Mouse (Mus musculus): ENCODE measurements around the gene Zic3.

The Zic3 gene

DNA sequence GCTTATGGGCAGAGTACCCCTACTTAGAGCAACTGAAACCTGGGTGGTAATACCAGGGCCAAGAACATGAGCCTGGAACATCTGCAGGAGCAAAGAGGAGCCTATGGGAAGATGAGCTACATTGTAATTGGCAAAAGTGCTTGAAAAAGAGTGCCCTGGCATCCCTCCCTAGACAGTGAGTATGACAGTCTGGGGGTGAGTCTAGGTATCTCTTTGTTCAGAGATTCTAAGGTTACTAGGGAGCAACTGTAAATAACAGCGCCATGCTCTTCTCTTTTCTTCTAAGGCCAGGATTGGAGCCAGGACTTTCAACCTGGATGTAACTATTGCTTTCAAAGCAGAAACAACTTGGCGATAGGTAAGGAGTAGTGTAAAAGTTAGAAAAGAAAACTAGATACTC lies at the start of gene Zic3:
Gene Zic3, plus strand, starts transcription at position 301 of the 400 bp plus-strand sequence.
- no peak for DNase-seq (ENCODE audit: low spot score)

GRCm38 (mm10) chrX:57982351-57982750 lies 40.1 kb upstream of the Zic3 start:
- DNase-seq (ENCODE audit: low spot score): no peak

DNA sequence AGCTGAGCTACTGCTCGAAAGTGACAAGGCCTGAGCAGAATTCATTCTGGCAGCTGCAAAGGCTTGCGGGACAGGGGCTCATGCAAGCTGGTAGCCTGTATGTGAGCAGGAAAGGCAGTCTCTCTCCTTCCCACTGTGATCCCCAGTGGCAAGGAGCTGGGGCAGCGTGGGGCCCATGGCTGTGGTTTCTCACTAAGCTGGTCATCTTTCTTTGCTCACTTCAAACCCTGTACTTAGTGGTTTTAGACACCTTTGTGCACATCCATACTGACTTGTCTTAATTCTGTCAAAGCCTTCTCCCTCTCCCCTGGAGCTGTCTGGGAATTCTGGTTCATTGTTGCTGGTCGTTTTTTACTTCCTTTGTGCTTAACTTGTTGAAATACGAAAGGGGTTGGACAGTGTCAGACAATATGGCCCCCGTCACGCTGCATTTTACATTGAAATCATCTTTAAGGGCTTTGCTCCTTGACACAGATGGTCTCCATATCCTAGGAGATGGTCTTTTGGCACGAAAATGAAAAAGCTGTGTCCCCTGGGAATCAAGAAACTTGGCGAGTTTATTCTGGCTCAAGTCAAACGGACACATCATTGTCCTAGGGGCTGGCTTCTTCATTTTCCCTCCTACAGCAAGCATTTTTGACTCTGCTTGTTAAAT lies 34.9 kb upstream of the Zic3 start:
- DNase-seq (ENCODE audit: low spot score): no peak

- no peak for DNase-seq (ENCODE audit: low spot score)
Observed at GRCm38 (mm10) chrX:58013391-58013790, 9.1 kb upstream of the Zic3 start.

DNA sequence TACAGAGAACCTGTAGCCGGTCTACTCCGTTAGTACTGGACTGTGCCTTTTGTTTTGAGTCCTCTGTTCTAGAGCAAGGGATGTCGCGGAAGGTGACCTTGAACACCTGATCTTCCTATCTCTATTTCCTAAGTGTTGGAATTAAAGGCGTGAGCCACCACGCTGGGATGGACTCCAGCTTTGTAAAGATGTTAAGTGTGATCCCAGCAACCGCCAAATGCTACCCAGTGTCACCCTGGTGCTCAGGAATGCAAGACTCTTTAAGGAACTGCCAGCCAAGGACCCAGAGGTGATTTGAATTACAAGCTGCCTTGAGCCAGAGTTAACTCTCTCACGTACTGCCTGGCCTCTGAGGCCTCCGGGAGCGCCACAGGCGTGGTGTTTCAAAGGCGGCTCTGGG lies 8.4 kb upstream of the Zic3 start:
- DNase-seq (ENCODE audit: low spot score): no peak

DNA sequence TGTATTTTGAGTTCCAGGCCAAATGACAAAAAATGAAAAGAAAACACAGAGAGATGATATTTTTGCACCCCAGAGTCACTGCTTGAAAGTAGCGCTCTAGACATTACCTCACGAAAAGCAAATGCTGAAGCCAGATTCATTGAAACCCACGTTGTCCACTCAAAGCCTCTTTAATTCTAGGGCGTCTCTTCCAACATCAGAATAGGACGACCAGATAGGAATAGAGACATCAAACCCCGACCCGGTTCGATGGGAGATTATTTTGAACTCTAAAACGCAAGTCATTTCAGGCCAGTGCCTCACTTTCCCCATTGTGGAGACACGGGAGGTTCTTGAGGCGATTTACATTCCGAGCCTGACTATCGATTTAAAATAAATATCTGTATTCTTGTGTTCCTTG lies 7.7 kb upstream of the Zic3 start:
- DNase-seq (ENCODE audit: low spot score): no peak

- DNase-seq (ENCODE audit: low spot score): no peak
Observed at GRCm38 (mm10) chrX:58015336-58015945, 7.1 kb upstream of the Zic3 start.

GRCm38 (mm10) chrX:58018720-58019119 lies 3.8 kb upstream of the Zic3 start:
- DNase-seq (ENCODE audit: low spot score): no peak

- DNase-seq (ENCODE audit: low spot score): no peak
Observed at GRCm38 (mm10) chrX:58019257-58019953, 3.1 kb upstream of the Zic3 start.

DNA sequence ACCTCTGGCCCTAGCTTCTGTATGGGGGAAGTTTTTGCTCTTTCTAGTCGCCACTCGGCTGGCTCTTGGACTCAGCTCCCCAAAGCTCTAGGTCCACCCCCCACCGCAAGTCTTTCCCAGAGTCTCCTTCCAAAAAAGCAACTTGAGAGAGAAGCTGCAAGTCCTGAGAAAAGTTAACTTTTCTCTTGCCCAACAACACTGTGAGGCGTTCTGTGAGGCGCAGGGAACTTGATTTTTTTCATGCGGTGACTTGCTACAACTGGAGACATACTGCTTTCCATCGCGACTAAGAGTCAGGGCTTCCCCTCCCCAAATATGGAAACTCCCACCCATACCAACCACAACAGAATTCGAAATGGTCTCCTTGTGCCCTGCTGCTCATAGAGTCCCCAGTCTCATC lies 5.1 kb downstream of the Zic3 start:
- no peak for DNase-seq (ENCODE audit: low spot score)

GRCm38 (mm10) chrX:58028082-58028481 lies 5.6 kb downstream of the Zic3 start:
- DNase-seq (ENCODE audit: low spot score): no peak

GRCm38 (mm10) chrX:58028858-58029257 lies 6.4 kb downstream of the Zic3 start:
- no peak for DNase-seq (ENCODE audit: low spot score)

GRCm38 (mm10) chrX:58030100-58030834 lies 7.8 kb downstream of the Zic3 start:
- no peak for DNase-seq (ENCODE audit: low spot score)

- no peak for DNase-seq (ENCODE audit: low spot score)
Observed at GRCm38 (mm10) chrX:58030835-58031670, 8.6 kb downstream of the Zic3 start.

DNA sequence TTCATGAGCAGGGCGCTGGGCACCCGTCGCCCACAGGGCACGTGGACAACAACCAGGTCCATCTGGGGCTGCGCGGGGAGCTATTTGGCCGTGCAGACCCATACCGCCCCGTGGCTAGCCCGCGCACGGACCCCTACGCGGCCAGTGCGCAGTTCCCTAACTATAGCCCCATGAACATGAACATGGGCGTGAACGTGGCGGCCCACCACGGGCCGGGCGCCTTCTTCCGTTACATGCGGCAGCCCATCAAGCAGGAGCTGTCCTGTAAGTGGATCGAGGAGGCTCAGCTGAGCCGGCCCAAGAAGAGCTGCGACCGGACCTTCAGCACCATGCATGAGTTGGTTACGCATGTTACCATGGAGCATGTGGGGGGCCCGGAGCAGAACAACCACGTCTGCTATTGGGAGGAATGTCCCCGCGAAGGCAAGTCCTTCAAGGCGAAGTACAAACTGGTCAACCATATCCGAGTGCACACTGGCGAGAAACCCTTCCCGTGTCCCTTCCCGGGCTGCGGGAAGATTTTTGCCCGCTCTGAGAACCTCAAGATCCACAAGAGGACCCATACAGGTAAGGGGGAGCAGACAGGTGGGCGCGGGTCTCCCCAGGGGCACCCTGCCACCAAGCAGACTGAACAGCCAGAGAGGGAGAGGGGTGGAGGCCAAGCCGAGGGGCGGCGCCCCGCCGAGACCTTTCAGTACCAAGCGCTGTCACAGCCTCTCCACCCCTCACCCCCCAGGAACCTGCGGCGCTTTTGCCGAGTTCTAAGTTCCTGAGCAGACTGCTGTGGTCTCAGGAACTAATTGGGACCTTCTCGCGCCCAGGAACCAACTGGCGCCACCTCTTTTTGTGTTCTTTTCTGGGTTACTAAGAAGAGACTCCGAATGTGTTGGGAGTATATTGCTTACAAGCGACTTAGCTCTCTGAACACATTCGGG lies 9.4 kb downstream of the Zic3 start:
- DNase-seq (ENCODE audit: low spot score): no peak

GRCm38 (mm10) chrX:58032622-58033021 lies 10.1 kb downstream of the Zic3 start:
- no peak for DNase-seq (ENCODE audit: low spot score)

DNA sequence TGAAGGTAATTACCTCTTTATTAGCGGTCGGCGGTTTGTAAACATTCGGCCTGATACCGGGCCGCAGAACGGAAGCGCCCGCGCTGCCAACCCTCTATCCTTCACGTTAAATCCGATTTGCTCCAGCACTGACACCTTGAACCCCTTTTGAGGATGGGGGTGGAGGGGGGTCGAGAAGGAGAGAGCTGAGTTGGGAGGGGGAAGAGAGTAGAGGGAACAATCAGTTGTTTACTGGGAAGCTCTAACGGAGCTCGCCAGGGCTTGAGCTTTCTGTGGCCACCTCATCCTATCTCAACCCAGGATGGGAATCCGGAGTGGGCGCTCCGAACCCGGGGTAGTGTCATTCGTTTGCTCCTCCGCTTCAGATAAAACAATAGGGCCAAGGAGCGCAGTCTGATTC lies 11.0 kb downstream of the Zic3 start:
- no peak for DNase-seq (ENCODE audit: low spot score)

DNA sequence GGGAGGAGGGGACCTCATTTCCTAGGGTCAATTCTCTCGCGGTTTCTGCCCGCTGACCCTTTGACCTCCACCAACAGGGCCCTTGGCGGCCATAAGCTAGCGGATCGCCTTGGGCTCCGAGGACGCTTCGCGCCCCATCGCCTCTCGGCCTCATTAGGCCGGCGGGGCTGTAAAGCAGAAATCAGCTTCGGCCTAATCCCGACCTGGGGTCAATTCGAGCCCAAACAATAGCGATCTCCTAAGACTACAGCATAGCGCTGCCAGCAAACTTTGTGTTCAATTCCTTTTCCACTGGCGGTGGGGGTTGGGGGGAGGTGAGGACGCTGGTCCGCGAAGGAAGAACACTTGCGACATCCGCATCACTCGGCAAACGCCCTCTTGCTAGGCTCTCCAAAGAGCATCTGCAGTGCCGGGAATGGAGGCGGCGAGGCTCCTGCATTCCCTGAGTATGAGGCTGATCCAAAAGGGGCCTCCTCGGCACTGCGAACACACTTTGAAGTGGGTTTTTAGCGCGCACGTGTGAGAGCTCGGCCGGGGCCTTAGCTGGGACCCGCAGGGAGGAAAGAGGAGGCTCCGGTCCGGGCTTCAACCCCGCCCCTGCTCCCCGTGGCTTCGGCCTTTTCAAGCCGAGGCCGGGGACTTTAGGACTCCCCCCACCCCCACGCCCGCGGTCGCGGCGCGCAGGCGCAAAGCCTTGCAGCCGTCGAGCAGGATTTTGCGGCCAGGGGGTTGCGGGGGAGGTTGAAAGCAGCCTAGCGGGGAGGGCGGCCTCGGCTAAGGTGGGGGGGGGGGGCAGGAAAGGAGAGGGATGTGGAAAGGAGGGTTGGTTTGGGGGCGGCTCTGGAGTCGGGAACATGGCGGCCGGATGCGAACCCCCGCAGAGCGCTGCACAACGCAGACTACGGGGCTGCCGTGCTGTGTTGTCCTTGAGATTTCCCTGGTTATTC lies 15.8 kb downstream of the Zic3 start:
- no peak for DNase-seq (ENCODE audit: low spot score)

- no peak for DNase-seq (ENCODE audit: low spot score)
Observed at GRCm38 (mm10) chrX:58039703-58040102, 17.2 kb downstream of the Zic3 start.

- no peak for DNase-seq (ENCODE audit: low spot score)
Observed at GRCm38 (mm10) chrX:58041865-58042264, 19.4 kb downstream of the Zic3 start.

Data from c-Kit-positive CD71-positive TER-119-positive erythroid progenitor cells, embryonic 14.5 days (primary cell).